Mouse (Mus musculus): ENCODE results near the gene Map6.

The Map6 gene

GRCm38 (mm10) chr7:99267251-99267896, at the start of gene Map6:
Gene Map6, plus strand, starts transcription at chr7:99267447.
- peak; percentile 64 for DNase-seq (ENCODE audit: low spot score)

GRCm38 (mm10) chr7:99224225-99224624, 43.0 kb upstream of the Map6 start:
- no peak for DNase-seq (ENCODE audit: low spot score)

GRCm38 (mm10) chr7:99224648-99225190, 42.5 kb upstream of the Map6 start:
- no peak for DNase-seq (ENCODE audit: low spot score)

- DNase-seq (ENCODE audit: low spot score) = no peak
These were observed 41.8 kb upstream of the Map6 start for GRCm38 (mm10) chr7:99225421-99225820.

GRCm38 (mm10) chr7:99226662-99227061, 40.6 kb upstream of the Map6 start:
- no peak for DNase-seq (ENCODE audit: low spot score)

- DNase-seq (ENCODE audit: low spot score) = no peak
These were observed 40.0 kb upstream of the Map6 start for GRCm38 (mm10) chr7:99227267-99227666.

GRCm38 (mm10) chr7:99228825-99229224, 38.4 kb upstream of the Map6 start:
- no peak for DNase-seq (ENCODE audit: low spot score)

GRCm38 (mm10) chr7:99229411-99229810, 37.8 kb upstream of the Map6 start:
- no peak for DNase-seq (ENCODE audit: low spot score)

- no peak for DNase-seq (ENCODE audit: low spot score)
These were observed 37.0 kb upstream of the Map6 start for GRCm38 (mm10) chr7:99230061-99230747.

GRCm38 (mm10) chr7:99232571-99232970, 34.7 kb upstream of the Map6 start:
- no peak for DNase-seq (ENCODE audit: low spot score)

- no peak for DNase-seq (ENCODE audit: low spot score)
These were observed 32.3 kb upstream of the Map6 start for GRCm38 (mm10) chr7:99234916-99235315.

GRCm38 (mm10) chr7:99235657-99236056, 31.6 kb upstream of the Map6 start:
- no peak for DNase-seq (ENCODE audit: low spot score)

GRCm38 (mm10) chr7:99236888-99237660, 30.2 kb upstream of the Map6 start:
- no peak for DNase-seq (ENCODE audit: low spot score)

GRCm38 (mm10) chr7:99238417-99238816, 28.8 kb upstream of the Map6 start, which contains the start of gene Mogat2:
Gene Mogat2, minus strand, starts transcription at chr7:99238619.
- DNase-seq (ENCODE audit: low spot score) = no peak

- DNase-seq (ENCODE audit: low spot score) = no peak
These were observed 25.1 kb upstream of the Map6 start for GRCm38 (mm10) chr7:99242097-99242496.

GRCm38 (mm10) chr7:99248157-99248742, 19.0 kb upstream of the Map6 start:
- no peak for DNase-seq (ENCODE audit: low spot score)

- no peak for DNase-seq (ENCODE audit: low spot score)
These were observed 18.2 kb upstream of the Map6 start for GRCm38 (mm10) chr7:99248906-99249581.

GRCm38 (mm10) chr7:99249582-99249911, 17.7 kb upstream of the Map6 start:
- no peak for DNase-seq (ENCODE audit: low spot score)

- no peak for DNase-seq (ENCODE audit: low spot score)
These were observed 16.9 kb upstream of the Map6 start for GRCm38 (mm10) chr7:99250386-99250785.

GRCm38 (mm10) chr7:99255006-99255405, 12.2 kb upstream of the Map6 start:
- peak; percentile 58 for DNase-seq (ENCODE audit: low spot score)

- DNase-seq (ENCODE audit: low spot score) = no peak
These were observed 5.3 kb upstream of the Map6 start for GRCm38 (mm10) chr7:99261900-99262299.

- no peak for DNase-seq (ENCODE audit: low spot score)
These were observed 3.7 kb upstream of the Map6 start for GRCm38 (mm10) chr7:99263509-99263908.
